Mouse (Mus musculus): ENCODE measurements around the gene Atf7ip2. TPM values are rescaled to one million over a fixed set of nuclear protein-coding genes. Genes with fewer than 3 reads are reported as not detected.

The Atf7ip2 gene
- polyA plus RNA-seq, 1 experiment from 2014 or later = 1.8 TPM

Small RNAs within 50 kb of the gene (microRNA-seq; reads per million reads assigned to microRNA genes)
- not detected for gene Gm22932

Other genes with a start within 250 kb of the Atf7ip2 start
- gene Grin2a, start 197.2 kb upstream of the Atf7ip2 start, polyA plus RNA-seq (2016; fragmentation: Nextera tagmentation; extraction: Ambion mirVana) = 0.19 and 0.36 TPM in 2 replicates
- not detected in 2 replicates for gene Rpl39l, start 22.5 kb upstream of the Atf7ip2 start, polyA plus RNA-seq (2016; fragmentation: Nextera tagmentation; extraction: Ambion mirVana)
- gene Emp2, start 121.3 kb downstream of the Atf7ip2 start, polyA plus RNA-seq (2016; fragmentation: Nextera tagmentation; extraction: Ambion mirVana) = 2.1 and 2.2 TPM in 2 replicates
- gene Tekt5, start 202.8 kb downstream of the Atf7ip2 start, polyA plus RNA-seq (2016; fragmentation: Nextera tagmentation; extraction: Ambion mirVana) = 0.10 TPM in 1 of 2 replicates, not detected in the other
- gene Nubp1, start 219.2 kb downstream of the Atf7ip2 start, polyA plus RNA-seq (2016; fragmentation: Nextera tagmentation; extraction: Ambion mirVana) = 80.9 and 81.3 TPM in 2 replicates

All from forebrain, embryonic 10.5 days (tissue).